Mouse (Mus musculus): ENCODE measurements at regions not wholly inside any gene's neighbourhood (a gene's known extent, or its start where the extent isn't known, plus 50 kb on each side); places are given as distances from the start of the nearest gene placed in this dataset.

- no peak for TF ChIP-seq GATA4 (IDR thresholded peaks at IDR 0.05; ENCODE audit: insufficient replicate concordance, low read length)
Measured at GRCm38 (mm10) chr1:35713961-35714360, 354.2 kb upstream of the Hs6st1 start.

GRCm38 (mm10) chr1:35715931-35716330 is 352.3 kb upstream of the Hs6st1 start:
- TF ChIP-seq GATA4 (IDR thresholded peaks at IDR 0.05; ENCODE audit: insufficient replicate concordance, low read length) = no peak

GRCm38 (mm10) chr1:35717166-35717565 is 351.0 kb upstream of the Hs6st1 start:
- TF ChIP-seq GATA4 (IDR thresholded peaks at IDR 0.05; ENCODE audit: insufficient replicate concordance, low read length) = no peak

- TF ChIP-seq GATA4 (IDR thresholded peaks at IDR 0.05; ENCODE audit: insufficient replicate concordance, low read length) = no peak
Measured at GRCm38 (mm10) chr1:35717659-35718058, 350.5 kb upstream of the Hs6st1 start.

GRCm38 (mm10) chr1:35720063-35720462 is 348.1 kb upstream of the Hs6st1 start:
- TF ChIP-seq GATA4 (IDR thresholded peaks at IDR 0.05; ENCODE audit: insufficient replicate concordance, low read length) = no peak

GRCm38 (mm10) chr1:35724366-35724900 is 343.8 kb upstream of the Hs6st1 start:
- TF ChIP-seq GATA4 (IDR thresholded peaks at IDR 0.05; ENCODE audit: insufficient replicate concordance, low read length) = no peak

- TF ChIP-seq GATA4 (IDR thresholded peaks at IDR 0.05; ENCODE audit: insufficient replicate concordance, low read length) = no peak
Measured at GRCm38 (mm10) chr1:35726596-35726995, 341.6 kb upstream of the Hs6st1 start.

GRCm38 (mm10) chr1:35727310-35727990 is 340.8 kb upstream of the Hs6st1 start:
- no peak for TF ChIP-seq GATA4 (IDR thresholded peaks at IDR 0.05; ENCODE audit: insufficient replicate concordance, low read length)

- no peak for TF ChIP-seq GATA4 (IDR thresholded peaks at IDR 0.05; ENCODE audit: insufficient replicate concordance, low read length)
Measured at GRCm38 (mm10) chr1:35729785-35730295, 338.4 kb upstream of the Hs6st1 start.

- no peak for TF ChIP-seq GATA4 (IDR thresholded peaks at IDR 0.05; ENCODE audit: insufficient replicate concordance, low read length)
Measured at GRCm38 (mm10) chr1:35730309-35730708, 337.9 kb upstream of the Hs6st1 start.

GRCm38 (mm10) chr1:35736247-35736646 is 332.0 kb upstream of the Hs6st1 start:
- no peak for TF ChIP-seq GATA4 (IDR thresholded peaks at IDR 0.05; ENCODE audit: insufficient replicate concordance, low read length)

- no peak for TF ChIP-seq GATA4 (IDR thresholded peaks at IDR 0.05; ENCODE audit: insufficient replicate concordance, low read length)
Measured at GRCm38 (mm10) chr1:35749603-35750002, 318.6 kb upstream of the Hs6st1 start.

GRCm38 (mm10) chr1:35750092-35750521 is 318.1 kb upstream of the Hs6st1 start:
- TF ChIP-seq GATA4 (IDR thresholded peaks at IDR 0.05; ENCODE audit: insufficient replicate concordance, low read length) = no peak

- TF ChIP-seq GATA4 (IDR thresholded peaks at IDR 0.05; ENCODE audit: insufficient replicate concordance, low read length) = no peak
Measured at GRCm38 (mm10) chr1:35752636-35753035, 315.6 kb upstream of the Hs6st1 start.

- no peak for TF ChIP-seq GATA4 (IDR thresholded peaks at IDR 0.05; ENCODE audit: insufficient replicate concordance, low read length)
Measured at GRCm38 (mm10) chr1:35754170-35754569, 314.0 kb upstream of the Hs6st1 start.

GRCm38 (mm10) chr1:35759010-35759409 is 309.2 kb upstream of the Hs6st1 start:
- no peak for TF ChIP-seq GATA4 (IDR thresholded peaks at IDR 0.05; ENCODE audit: insufficient replicate concordance, low read length)

- no peak for TF ChIP-seq GATA4 (IDR thresholded peaks at IDR 0.05; ENCODE audit: insufficient replicate concordance, low read length)
Measured at GRCm38 (mm10) chr1:35759600-35759999, 308.6 kb upstream of the Hs6st1 start.

Data from liver, adult (tissue).